Mouse (Mus musculus) stomach, embryonic 15.5 days (tissue): ENCODE results near the gene Mroh2a. TPM values are rescaled to one million over a fixed set of nuclear protein-coding genes. Genes with fewer than 3 reads are reported as not detected.

Experiments used
- ATAC-seq: fragments of 200-750 bp; cut with Nextera tagmentation; 2 replicates; pipeline ENCODE4 v1.8.0; 2017; ENCODE audit warnings: low read depth, moderate number of reproducible peaks, moderate TSS enrichment; ENCODE audit not compliant: insufficient read depth, low FRiP score
- H3K27ac ChIP-seq: fragments of 300-500 bp; sonication (generic); 2 replicates; pipeline ENCODE4 v1.5.1; 2015; ENCODE audit warnings: mild to moderate bottlenecking, inconsistent platforms
- H3K27me3 ChIP-seq: fragments of 300-500 bp; sonication (generic); replicated peaks from 2 replicates; pipeline ENCODE4 v1.6.1; 2015; ENCODE audit warnings: inconsistent platforms
- H3K36me3 ChIP-seq: fragments of 300-500 bp; sonication (generic); 2 replicates; pipeline ENCODE4 v1.6.1; 2015; ENCODE audit warnings: inconsistent platforms
- H3K4me1 ChIP-seq: fragments of 300-500 bp; sonication (generic); 2 replicates; pipeline ENCODE4 v1.6.1; 2015; ENCODE audit warnings: inconsistent platforms
- H3K4me2 ChIP-seq: fragments of 300-500 bp; sonication (generic); 2 replicates; pipeline ENCODE4 v1.6.1; 2015; ENCODE audit warnings: mild to moderate bottlenecking, inconsistent platforms
- H3K4me3 ChIP-seq: fragments of 300-500 bp; sonication (generic); replicated peaks from 2 replicates; pipeline ENCODE4 v1.5.1; 2015; ENCODE audit warnings: inconsistent platforms
- H3K9ac ChIP-seq: fragments of 300-500 bp; sonication (generic); 2 replicates; pipeline ENCODE4 v1.6.1; 2015; ENCODE audit warnings: inconsistent platforms
- H3K9me3 ChIP-seq: fragments of 300-500 bp; sonication (generic); 2 replicates; pipeline ENCODE4 v1.6.1; 2016; ENCODE audit warnings: inconsistent platforms
- WGBS: fragments of 180-500 bp; shearing (Covaris S2); methylation state at CpG from one replicate; pipeline ENCODE4 v1.1.7; 2015; 5-methylcytosine and 5-hydroxymethylcytosine counted together
- polyA plus RNA-seq: library from polyadenylated mRNA; unstranded; fragments of >200 nt; fragmentation: Nextera tagmentation; extraction: Ambion mirVana; gene quantifications from 2 replicates; pipeline ENCODE4 v1.2.1, GENCODE M21; 2015

Mroh2a gene
- polyA plus RNA-seq, 1 experiment from 2014 or later: 1.2 TPM

DNA sequence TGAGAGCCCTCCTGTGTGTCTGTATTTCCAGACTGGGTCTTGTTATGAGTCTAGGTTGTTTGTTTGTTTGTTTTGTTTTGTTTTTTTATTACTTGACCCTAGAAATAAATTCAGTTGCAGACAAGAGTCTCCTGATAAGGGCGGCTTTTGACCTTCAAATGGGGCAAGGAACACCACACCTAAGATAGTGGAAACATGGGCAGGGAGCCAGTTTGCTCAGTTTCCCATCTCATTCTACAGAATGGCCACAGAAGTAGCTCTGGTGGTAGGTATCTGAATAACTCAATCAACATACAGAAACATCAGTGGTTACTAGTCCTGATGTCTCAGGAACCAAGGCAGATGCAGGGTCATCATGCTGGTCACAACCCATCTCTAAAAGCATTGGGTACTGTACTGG is 67.9 kb downstream of the Mroh2a start:
- no peak overlapping the region for H3K27ac ChIP-seq
- no peak overlapping the region for H3K9ac ChIP-seq
- no peak for ATAC-seq
- H3K36me3 ChIP-seq: no peaks in the 10 kb centered on the region
- no peaks in the 10 kb centered on the region for H3K4me1 ChIP-seq
- WGBS: 19% methylated on average over 1 of the region's 1 CpGs
- H3K4me2 ChIP-seq: no peak overlapping the region
- no peaks in the 10 kb centered on the region for H3K9me3 ChIP-seq
- no peak overlapping the region for H3K4me3 ChIP-seq
- no peaks in the 10 kb centered on the region for H3K27me3 ChIP-seq

DNA sequence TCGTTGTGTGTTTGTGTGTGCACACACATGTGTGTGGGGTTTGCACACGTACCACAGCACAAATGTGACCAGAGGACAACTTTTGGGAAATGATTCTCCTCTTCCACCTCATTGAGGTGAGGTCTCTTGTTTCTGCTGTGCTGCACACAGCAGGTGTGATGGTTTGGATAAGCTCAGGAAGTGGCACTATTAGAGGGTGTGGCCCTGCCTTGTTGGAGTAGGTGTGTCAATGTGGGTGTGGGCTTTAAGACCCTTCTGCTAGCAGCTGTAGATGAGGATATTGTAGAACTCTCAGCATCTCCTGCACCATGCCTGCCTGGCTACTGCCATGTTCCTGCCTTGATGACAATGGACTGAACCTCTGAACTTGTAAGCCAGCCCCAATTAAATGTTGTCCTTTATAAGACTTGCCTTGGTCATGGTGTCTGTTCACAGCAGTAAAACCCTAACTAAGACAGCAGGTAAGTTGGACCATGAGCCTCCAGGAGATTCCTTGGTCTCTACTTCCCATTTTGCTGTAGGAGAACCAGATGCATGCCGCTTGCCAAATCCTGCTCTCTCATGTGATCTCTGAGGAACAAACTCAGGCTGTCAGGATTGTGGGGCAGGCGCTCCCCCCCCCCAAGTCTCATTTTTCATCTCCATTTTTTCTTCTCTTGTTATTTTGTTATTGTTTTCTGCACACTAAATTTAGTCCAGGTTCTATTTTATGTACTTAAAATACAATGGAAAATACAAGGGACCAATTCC is 69.6 kb downstream of the Mroh2a start:
- H3K4me2 ChIP-seq: no peak overlapping the region
- H3K4me1 ChIP-seq: no peaks in the 10 kb centered on the region
- H3K9ac ChIP-seq: no peak overlapping the region
- no peak for ATAC-seq
- H3K4me3 ChIP-seq: no peak overlapping the region
- H3K27me3 ChIP-seq: no peaks in the 10 kb centered on the region
- 73% methylated on average over 4 of the region's 4 CpGs for WGBS
- no peak overlapping the region for H3K27ac ChIP-seq
- no peaks in the 10 kb centered on the region for H3K9me3 ChIP-seq
- H3K36me3 ChIP-seq: no peaks in the 10 kb centered on the region

DNA sequence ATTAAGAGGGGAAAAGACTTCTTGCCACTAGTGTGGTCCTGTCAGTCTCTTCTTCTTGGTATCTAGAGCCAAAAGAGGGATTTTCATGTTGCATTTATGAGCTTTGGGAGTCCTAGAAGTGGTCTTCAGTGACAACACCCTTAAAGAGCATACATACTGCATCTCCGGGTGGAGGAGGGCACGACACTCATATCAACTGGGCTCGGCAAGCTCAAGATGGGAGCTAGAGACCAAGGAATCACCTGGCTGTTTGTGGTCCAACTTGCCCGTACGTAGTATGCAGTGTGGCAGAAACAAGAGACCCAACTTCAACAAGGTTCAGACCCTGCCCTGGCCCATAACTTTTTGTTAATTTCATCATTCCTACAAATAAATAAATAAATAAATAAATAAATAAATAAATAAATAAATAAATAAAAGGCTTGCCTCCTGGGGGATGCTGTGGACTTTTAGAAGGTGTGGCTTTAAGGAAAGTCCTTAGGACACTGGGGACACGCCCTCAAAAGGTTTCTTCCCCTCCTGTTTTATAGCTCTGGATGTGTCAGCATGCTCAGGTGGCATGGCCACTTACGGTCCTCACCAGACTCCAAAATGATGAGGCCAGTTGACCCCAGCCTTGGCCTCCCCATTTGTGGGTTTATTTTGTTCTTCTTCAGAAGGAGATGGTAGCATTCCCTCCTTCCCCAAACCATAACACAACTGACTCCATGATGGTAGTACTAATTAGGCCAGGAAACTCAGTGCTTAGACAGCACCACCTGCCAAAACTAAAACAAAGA is 70.9 kb downstream of the Mroh2a start:
- no peak overlapping the region for H3K4me2 ChIP-seq
- H3K36me3 ChIP-seq: no peaks in the 10 kb centered on the region
- no peak overlapping the region for H3K27ac ChIP-seq
- H3K4me3 ChIP-seq: no peak overlapping the region
- no peaks in the 10 kb centered on the region for H3K27me3 ChIP-seq
- WGBS: 63% methylated on average over 7 of the region's 7 CpGs
- no peak overlapping the region for H3K9ac ChIP-seq
- no peaks in the 10 kb centered on the region for H3K4me1 ChIP-seq
- no peaks in the 10 kb centered on the region for H3K9me3 ChIP-seq
- ATAC-seq: no peak

- H3K4me2 ChIP-seq: no peak overlapping the region
- ATAC-seq: no peak
- H3K4me3 ChIP-seq: no peak overlapping the region
- no peaks in the 10 kb centered on the region for H3K27me3 ChIP-seq
- H3K36me3 ChIP-seq: no peaks in the 10 kb centered on the region
- no peak overlapping the region for H3K27ac ChIP-seq
- H3K4me1 ChIP-seq: no peaks in the 10 kb centered on the region
- no peaks in the 10 kb centered on the region for H3K9me3 ChIP-seq
- WGBS: 57% methylated on average over 4 of the region's 4 CpGs
- no peak overlapping the region for H3K9ac ChIP-seq
Observed at GRCm38 (mm10) chr1:88298686-88299528, 72.1 kb downstream of the Mroh2a start.

GRCm38 (mm10) chr1:88299529-88299945 is 72.8 kb downstream of the Mroh2a start:
- ATAC-seq: no peak
- Histone ChIP-seq H3K9me3 (no peaks in the 10 kb centered on the region), H3K4me3 (no peak overlapping the region), H3K9ac (no peak overlapping the region), H3K27ac (no peak overlapping the region), H3K4me1 (no peaks in the 10 kb centered on the region), H3K27me3 (no peaks in the 10 kb centered on the region), H3K4me2 (no peak overlapping the region), H3K36me3 (no peaks in the 10 kb centered on the region)
- WGBS: 72% methylated on average over 2 of the region's 2 CpGs

DNA sequence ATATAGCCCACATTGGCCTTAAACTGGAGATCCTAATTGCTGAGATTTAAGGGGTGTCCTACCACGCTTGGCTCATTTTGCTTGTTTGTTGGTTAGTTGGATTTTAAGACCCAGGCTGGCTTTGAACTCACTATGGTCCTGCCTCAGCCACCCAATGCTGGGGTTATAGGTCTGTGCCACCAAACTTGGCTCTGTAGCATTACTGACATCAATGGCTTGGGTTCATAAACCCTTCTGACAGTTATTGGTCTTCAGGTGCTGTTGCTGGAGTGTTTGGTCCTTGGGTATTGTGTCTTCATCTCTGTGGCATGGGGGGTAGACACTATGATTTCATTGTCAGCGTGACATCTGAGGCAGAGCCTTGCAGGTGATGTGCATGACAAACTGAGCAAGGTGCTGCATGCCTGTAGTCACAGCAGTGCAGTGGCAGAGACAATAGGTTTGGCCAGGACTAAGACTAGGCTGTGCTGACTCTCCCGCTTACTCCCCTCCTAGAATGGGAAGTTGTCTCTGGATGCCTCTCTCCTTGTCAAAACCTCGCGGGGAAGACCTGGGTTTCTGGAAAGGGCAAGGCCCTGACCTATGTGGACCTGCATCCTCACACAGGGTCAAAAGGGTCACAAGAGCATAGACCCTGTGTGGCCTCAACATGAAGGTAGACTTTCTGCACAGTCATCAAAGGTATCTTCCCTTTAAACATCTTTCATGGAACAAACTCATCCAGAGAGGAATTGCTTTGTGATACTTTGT is 73.7 kb downstream of the Mroh2a start:
- H3K9me3 ChIP-seq: no peaks in the 10 kb centered on the region
- no peaks in the 10 kb centered on the region for H3K36me3 ChIP-seq
- H3K27me3 ChIP-seq: no peaks in the 10 kb centered on the region
- H3K9ac ChIP-seq: no peak overlapping the region
- no peaks in the 10 kb centered on the region for H3K4me1 ChIP-seq
- no peak overlapping the region for H3K27ac ChIP-seq
- no peak for ATAC-seq
- no peak overlapping the region for H3K4me3 ChIP-seq
- H3K4me2 ChIP-seq: no peak overlapping the region
- 42% methylated on average over 5 of the region's 5 CpGs for WGBS

GRCm38 (mm10) chr1:88301121-88302014 is 74.6 kb downstream of the Mroh2a start:
- no peak for ATAC-seq
- Histone ChIP-seq H3K27ac (no peak overlapping the region), H3K36me3 (no peaks in the 10 kb centered on the region), H3K4me2 (no peak overlapping the region), H3K9ac (no peak overlapping the region), H3K4me1 (no peaks in the 10 kb centered on the region), H3K27me3 (no peaks in the 10 kb centered on the region), H3K9me3 (no peaks in the 10 kb centered on the region), H3K4me3 (no peak overlapping the region)
- 66% methylated on average over 9 of the region's 9 CpGs for WGBS

GRCm38 (mm10) chr1:88302057-88302740 is 75.4 kb downstream of the Mroh2a start:
- no peaks in the 10 kb centered on the region for H3K9me3 ChIP-seq
- no peak for ATAC-seq
- H3K36me3 ChIP-seq: no peaks in the 10 kb centered on the region

DNA sequence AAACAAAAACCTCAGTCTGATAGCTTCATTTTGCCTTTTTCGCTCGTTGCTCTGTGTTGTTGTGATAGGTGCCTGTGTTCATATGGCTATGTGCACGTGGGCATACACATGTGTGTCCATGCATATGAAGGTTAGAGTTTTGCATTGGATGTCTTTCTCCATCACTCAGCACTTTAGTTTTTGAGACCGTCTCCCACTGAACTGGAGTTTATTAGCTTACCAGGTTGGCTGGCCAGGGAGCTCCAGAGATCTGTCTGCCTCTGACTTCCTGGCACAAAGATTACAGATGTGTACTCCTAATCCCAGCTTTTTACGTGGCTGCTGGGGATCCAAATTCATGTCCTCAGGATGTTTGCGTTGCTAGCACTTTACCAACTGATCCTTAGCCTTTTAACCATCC is 77.0 kb downstream of the Mroh2a start:
- no peak overlapping the region for H3K27ac ChIP-seq
- H3K27me3 ChIP-seq: no peaks in the 10 kb centered on the region
- ATAC-seq: no peak
- H3K4me1 ChIP-seq: no peaks in the 10 kb centered on the region
- no peak overlapping the region for H3K9ac ChIP-seq
- no peaks in the 10 kb centered on the region; the same call in 1 of the 2 replicates for H3K9me3 ChIP-seq
- WGBS: 61% methylated on average over 6 of the region's 6 CpGs
- H3K4me3 ChIP-seq: no peak overlapping the region
- no peaks in the 10 kb centered on the region for H3K36me3 ChIP-seq
- no peak overlapping the region for H3K4me2 ChIP-seq

More at GRCm38 (mm10) chr1:88302057-88302740, 75.4 kb downstream of the Mroh2a start:
- Histone ChIP-seq H3K4me2 (no peak overlapping the region), H3K4me1 (no peaks in the 10 kb centered on the region), H3K4me3 (no peak overlapping the region), H3K27ac (no peak overlapping the region), H3K9ac (no peak overlapping the region), H3K27me3 (no peaks in the 10 kb centered on the region)
- WGBS: 65% methylated on average over 14 of the region's 14 CpGs

GRCm38 (mm10) chr1:88304261-88304985 is 77.6 kb downstream of the Mroh2a start:
- Histone ChIP-seq H3K4me3 (no peak overlapping the region), H3K27me3 (no peaks in the 10 kb centered on the region), H3K4me1 (no peaks in the 10 kb centered on the region), H3K36me3 (no peaks in the 10 kb centered on the region), H3K4me2 (no peak overlapping the region), H3K27ac (no peak overlapping the region), H3K9ac (no peak overlapping the region), H3K9me3 (no peaks in the 10 kb centered on the region; the same call in 1 of the 2 replicates)
- WGBS: 58% methylated on average over 8 of the region's 8 CpGs
- ATAC-seq: no peak
